Mouse (Mus musculus) adrenal gland, adult 8-10 months (tissue): ENCODE results near the gene Tmem251. TPM values are rescaled to one million over a fixed set of nuclear protein-coding genes. Genes with fewer than 3 reads are reported as not detected.
A peak's percentile ranks its signal among the peaks of the same experiment; 100 is the strongest.

Experiments used
- DNase-seq: peaks from one replicate; pipeline ENCODE4 v3.0.0; 2022
- total RNA-seq, 4 experiments: library from RNA; stranded (reverse); gene quantifications; 2 replicates each; pipeline ENCODE4 v1.2.4; 2022

Tmem251 gene
- total RNA-seq, 4 experiments from 2014 or later: 7.2 to 8.8 (median 7.7) TPM

DNA sequence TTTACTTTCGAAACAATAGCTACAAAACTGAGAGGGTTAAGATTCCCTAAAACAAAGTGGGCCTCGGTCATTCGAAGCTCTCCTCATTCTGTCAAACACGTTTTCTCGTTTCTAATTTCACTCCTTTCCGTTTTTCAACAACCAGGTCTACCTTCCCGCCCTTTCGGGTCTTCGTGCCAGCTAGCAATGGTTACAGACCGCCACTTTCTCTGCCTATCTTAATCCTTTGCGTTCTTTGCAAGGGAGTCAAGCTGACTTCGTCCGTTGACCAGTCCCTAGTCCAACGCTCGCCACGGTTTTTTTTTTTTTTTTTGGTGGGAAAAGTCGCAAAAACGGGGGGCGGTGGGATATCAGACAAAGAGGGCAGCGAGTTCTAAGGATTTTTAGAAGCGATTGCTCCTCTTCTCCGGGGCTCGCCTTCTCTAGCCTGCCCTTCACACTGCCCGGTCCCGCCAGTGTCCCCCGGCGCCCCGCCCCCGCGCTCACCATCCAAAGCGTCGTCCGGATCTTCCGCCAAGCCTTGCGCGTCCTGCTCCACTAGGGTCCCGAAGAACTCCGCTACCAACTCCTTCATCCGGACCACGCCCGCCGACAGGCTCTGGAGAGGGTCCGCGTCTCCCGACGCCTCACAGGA lies 13.6 kb downstream of the Tmem251 start:
- DNase-seq: no peak

DNA sequence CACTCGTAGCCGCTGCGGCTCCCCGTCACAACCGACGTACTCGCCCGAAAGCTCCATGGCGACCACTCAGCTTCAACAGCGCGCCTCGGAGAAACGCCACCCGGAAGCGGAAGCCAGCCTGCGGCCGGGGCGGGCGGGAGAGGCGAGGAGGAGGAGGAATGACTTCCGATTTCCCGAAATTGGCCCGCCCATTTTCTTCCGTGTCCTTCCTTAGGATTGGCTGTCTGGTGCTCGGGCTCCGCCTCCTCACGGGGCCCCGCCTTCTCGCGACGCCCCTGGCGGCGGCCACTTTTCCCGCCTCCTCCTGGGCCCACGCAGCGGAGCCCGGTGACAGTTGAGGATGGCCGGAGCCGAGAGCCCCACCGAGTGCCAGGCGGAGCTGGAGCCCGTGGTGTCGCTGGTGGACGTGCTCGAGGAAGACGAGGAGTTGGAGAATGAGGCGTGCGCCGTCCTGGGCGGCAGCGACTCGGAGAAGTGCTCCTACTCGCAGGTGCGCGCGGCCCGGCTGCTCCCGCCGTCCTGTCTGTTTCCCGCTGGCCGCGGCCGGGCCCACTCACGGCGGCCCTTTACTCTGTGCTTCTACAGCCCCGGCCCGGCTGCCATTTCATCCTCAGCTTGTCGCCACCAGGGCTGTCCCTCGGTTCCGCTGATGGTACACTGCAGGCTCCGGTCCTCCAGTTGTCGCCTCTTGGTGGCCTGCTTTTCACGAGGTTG lies 14.3 kb downstream of the Tmem251 start, which contains the start of the genes Gm28051, Gon7 and Ubr7:
Gene Gm28051 (minus strand): TSS at position 77 of the 714 bp plus-strand sequence.
Gene Gon7 (minus strand): TSS at position 115 of the 714 bp plus-strand sequence.
Gene Ubr7 (plus strand): TSS at position 279 of the 714 bp plus-strand sequence.
- DNase-seq: peak; percentile 95

DNA sequence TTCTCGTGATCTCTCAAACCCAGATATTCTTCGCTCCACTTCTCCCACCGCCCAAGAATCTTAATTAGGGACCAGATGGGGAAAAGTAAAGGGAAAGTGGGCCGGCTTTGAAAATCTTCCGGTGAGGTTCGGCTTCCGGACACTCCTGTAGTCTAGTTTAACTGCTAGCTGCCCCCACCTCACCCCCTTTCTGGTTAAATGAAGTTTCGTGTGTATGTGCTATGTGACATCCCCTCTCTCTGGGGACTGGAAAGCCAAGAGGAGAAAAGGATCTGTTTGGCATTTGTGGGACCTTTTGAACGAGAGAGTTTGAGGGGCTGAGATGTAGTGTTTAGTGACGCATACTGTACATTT lies 14.8 kb downstream of the Tmem251 start, which contains the start of gene Gm20604:
Gene Gm20604 (minus strand): TSS at position 270 of the 354 bp plus-strand sequence.
- no peak for DNase-seq

DNA sequence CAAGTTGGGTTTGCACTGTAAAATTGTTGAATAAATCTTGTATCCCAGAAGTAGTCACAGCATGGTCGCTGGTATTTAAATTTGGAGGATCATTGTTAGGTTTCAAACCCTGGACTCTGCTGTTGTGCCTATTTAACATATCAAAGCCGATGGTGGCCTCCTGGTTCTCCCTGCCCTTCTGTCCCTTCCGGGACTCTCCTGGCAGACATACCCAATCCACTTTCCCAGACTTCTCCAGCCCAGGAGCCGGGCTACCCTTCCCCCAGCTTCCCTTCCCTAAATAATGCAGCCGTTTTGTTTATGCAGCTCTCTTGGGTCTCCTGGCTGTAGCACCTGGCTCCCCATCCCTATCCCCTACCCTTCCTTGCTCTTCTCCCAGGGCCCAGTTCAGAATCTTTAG lies 15.4 kb downstream of the Tmem251 start:
- DNase-seq: no peak

DNA sequence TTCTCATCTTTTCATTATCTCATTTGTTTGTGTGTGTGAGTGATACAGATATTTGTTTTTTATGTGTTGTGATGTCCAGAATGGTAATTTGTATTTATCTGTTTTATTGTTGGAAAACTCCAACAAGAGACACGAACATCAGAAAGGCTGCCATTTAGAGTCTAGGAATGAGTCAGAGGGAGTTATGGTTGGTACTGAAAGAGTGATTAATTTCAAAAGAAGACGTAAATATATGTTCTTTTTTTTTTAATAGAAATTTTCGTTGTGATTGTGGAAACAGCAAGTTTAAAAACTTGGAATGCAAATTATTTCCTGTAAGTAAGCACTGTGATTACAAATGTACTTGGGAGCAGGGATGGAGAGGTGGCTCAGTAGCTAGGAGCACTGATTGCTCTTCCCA lies 18.1 kb downstream of the Tmem251 start:
- DNase-seq: no peak

DNA sequence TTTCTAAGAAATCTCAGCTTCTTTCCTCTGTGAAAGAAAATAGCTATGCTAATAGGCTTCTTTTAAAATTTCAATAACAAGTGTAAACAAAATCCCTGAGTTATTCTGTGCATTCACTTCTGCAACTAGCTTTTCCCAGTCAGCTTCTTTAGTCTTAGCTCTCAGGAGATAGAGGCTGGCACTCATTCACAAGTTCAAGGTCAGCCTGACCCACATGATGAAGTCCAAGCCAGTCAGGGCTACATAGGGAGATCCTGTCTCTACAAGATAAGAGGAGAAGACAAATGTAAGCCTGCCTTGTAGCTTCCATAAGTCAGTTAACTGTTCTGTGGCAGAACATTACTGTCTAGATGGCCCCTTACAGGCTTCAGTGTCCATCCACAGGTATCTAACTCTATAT lies 20.1 kb downstream of the Tmem251 start:
- DNase-seq: peak; percentile 51

DNA sequence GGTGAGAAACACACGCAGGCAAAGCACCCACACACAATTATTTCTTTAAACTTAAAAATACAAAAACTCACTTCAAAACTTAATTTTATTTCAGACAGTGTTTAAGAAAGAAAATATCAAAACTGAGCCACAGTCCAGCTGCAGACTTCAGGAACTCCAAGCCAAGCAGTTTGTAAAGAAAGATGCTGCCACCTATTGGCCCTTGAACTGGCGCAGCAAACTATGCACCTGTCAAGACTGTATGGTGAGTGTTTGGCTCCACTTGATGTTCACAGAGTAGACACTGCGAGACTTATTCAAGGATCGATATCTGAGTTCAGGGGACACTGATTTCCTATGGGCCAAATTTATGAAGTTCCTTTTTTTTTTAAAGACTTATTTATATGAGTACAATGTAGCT lies 25.4 kb downstream of the Tmem251 start:
- no peak for DNase-seq

DNA sequence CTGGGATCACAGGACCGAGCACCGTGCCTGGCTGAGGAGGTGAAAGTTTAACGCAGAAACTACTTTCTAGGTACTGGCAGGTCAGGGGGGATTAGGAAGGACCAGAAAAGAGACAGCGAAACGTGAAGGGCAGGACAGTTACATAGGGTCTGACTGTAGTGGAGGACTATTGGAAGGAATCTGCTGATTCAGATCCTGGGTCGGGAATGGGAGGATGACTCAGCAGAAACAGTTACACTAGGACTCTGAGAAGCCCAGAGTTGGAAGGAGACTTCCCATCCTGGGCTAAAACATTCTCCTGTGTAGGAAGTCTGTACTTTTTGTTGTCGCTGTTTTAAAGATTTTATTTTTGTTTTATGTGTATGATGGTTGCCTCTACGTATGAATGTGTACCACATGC lies 28.0 kb downstream of the Tmem251 start:
- DNase-seq: no peak

DNA sequence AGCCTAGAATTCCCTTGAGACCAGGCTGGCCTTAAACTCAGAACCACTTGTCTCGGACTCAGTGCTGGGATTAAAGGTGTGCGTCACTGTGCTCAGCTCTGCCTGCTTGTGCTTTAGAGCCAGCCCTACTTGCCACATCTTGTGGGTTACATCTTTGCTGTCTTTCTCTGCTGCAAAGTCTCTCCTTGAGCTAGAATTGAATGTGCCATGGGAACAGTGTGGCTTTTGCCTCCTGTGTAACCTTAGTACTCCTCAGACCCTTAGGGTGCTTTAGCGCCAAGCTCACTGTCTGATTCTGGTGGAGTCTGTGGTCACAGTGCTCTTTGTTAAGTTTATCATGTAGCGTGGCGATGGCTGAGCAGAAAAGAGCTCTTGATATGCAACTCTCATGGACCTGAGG lies 29.1 kb downstream of the Tmem251 start:
- no peak for DNase-seq

DNA sequence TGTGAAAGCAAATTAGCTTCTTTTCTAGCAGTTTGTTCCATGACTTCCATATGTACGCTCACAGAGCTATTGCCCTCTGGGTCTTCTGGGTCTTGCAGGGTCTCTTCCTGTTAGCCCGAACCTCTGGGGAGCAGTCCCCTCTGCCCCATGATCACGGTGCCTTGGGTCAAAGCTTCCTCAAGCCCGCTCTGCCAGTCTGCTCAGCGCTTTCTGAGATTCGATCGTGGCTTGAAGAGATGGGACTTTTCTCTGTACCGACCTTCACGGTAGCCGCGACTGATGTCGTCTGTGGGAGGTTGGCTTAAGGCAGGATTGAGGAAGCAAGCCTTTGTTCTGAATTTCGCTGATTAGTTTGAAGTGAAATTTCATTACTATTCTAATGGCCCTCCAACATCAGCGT lies 32.5 kb downstream of the Tmem251 start:
- no peak for DNase-seq

DNA sequence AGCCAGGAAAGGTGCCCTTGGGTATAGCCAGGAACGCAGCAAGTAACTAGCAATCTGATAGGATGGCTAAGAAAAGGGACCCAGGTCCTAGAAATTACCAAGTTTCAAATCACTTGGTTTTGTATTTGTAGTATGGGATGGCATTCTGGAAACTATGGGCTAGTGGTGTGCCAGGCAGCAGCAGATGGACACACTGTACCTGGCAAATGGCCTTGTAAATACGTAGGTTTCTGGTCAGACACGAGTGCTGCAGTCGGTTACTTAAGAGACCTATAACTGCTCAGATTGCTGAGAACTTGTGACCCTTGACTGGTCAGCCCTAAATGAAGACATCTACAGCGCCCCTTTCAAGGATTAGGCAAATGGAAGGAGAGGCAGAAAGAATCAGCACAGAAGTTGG lies 34.6 kb downstream of the Tmem251 start:
- no peak for DNase-seq

DNA sequence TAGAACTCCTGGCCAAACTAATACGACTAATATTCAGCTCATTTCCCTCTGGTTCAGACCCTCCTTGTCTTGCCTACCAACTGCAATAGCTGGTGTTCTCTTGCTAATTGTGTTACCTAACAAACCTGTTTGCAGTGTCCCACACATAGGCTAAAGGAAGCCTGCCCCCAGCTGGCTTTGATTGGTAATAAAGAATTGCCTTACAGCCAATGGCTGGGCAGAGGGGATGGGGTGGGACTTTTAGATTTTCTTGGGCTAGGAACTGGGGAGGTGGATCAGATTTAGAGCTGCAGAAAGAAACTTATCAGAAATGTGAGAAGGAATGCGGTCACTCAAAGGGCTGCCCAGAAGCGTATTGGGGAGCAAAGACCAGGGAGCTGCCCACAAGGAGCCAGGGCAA lies 35.9 kb downstream of the Tmem251 start:
- DNase-seq: no peak

DNA sequence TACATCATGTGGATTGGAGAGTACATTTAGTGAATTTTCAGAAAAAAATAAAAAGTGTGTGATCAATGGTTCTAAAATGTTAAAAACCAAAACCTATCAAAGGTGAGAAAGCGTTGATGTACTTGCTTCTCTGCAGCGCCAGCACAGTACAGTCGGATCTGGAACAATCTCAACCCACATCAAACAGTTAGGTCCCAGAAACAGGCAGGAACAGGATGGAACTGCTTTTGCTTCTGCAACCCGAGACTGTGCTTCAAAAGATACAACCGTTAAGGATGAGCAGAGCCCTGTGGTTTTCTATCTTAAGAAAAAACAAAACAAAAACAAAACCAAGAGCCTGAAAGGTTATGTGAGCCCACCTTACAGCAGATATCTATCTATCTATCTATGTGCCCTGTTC lies 39.3 kb downstream of the Tmem251 start:
- DNase-seq: no peak

DNA sequence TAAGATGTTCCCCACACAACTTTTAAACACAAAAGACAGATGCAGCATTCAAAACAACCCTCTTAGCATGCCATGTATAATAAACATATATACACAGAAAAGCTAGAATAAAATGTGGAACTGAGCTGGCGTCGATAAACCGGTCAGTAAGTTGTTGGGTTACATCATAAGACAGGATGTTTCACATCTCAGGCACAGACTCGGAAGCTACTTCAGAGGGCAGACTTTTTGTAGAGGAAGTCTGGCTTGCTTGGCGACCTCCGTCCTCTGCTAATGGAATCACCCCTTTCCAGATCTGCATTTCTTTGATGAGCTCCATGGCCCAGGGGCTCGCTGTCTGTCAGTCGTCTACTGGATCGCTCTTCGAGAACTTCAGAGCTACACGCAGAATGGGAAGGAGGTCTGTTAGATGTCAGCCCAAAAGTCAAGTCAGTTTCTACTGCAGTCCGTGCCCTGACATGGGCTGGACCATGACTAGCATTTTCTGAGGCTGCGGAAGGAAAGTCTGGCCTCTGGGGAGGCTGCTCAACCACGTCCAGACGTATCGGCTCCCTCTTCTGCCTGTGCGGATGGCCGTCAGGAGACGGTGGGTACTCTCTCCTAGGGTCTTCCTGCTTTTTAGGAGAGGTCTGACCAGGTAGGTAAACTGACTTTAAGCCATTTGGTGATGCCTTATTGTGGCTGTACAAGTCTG lies 41.5 kb downstream of the Tmem251 start:
- DNase-seq: no peak

DNA sequence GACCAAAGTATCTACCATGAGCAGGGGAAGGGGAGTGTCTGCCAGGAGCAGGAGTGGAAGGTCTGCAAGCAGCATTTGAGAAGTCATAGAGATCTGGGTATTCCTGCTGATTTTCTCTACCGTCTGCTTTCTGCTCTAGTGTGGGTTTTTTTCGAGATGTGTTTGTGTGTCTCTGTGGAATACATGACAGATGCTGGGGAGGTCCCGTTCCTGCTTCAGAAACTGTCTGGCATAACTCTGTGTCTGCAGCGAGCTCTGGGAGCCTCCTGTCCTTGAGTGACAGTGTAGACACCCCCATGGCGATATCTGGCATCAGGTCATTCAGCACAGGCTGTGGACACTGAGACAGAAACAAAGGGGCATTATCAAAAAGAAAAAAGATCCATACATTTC lies 42.0 kb downstream of the Tmem251 start:
- no peak for DNase-seq

DNA sequence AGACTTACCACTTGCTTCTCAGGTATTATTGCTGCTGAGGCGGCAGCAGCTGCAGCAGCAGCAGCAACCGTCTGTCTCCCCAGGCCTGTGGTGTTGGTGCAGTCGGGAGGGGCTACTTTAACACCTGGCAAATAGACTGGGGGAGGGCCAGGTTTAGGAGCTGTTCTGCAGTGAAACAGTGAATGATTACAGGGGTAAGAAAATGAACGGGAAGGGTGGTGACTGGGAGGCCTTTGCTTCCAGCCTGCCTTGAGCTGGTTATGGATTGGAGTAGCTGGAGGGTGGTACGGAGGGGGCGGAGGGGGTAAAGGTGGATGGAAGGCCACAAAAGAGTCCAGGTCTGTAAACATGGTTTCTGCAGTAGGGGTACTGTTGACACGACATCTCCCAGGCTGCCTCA lies 44.4 kb downstream of the Tmem251 start:
- no peak for DNase-seq

Other genes starting within 250 kb of the Tmem251 start
- 1,000 to 10,000 TPM; 2,246 to 2,701 (median 2,550) TPM for gene Chga, start 188.8 kb upstream of the Tmem251 start, total RNA-seq
- gene Itpk1, start 38.8 kb upstream of the Tmem251 start, total RNA-seq: 100 to 1,000 TPM in 2 of 4 experiments, 10 to 100 TPM in 2; 49.2 to 139 (median 86.7) TPM
- gene Moap1, start 101 bp upstream of the Tmem251 start, total RNA-seq: 10 to 100 TPM in 3 of 4 experiments, 1 to 10 TPM in 1; 8.2 to 13.6 (median 11.5) TPM
- not detected for gene Gm28051, start 14.0 kb downstream of the Tmem251 start, total RNA-seq
- gene Gon7, start 14.0 kb downstream of the Tmem251 start, total RNA-seq: 10 to 100 TPM; 12.1 to 16.5 (median 14.6) TPM
- gene Ubr7, start 14.2 kb downstream of the Tmem251 start, total RNA-seq: 10 to 100 TPM; 30.2 to 41.2 (median 36.3) TPM
- gene Gm20604, start 14.9 kb downstream of the Tmem251 start, total RNA-seq: 1 to 10 TPM; 6.1 to 8.9 (median 7.5) TPM
- 10 to 100 TPM; 44.9 to 59.5 (median 54.3) TPM for gene Btbd7, start 134.7 kb downstream of the Tmem251 start, total RNA-seq
- not detected for gene Cox8c, start 155.6 kb downstream of the Tmem251 start, total RNA-seq
- 1 to 10 TPM; 7.0 to 9.9 (median 8.6) TPM for gene Unc79, start 205.1 kb downstream of the Tmem251 start, total RNA-seq